ENCODE assay signal across 8 mouse cellular contexts in the genomic region with DNA sequence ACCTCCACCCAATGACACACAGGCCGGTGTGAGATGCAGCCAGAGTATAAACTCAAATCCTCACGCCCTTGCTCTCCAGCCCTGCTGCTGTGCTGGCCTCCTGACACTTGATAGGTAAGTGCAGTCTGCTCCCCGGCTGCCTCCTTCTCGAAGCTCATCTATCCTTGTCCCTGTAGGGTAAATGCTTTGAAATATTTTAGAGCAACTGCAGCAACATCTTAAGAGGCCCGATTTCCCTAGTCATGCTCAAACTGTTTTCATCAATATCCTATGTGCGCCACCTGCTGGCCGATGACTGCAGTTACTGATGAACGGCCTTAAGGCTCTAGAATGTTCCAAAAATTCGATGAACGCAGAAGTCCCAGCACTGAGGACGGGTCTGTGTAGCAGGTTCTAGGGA. TPM values are rescaled to one million over a fixed set of nuclear protein-coding genes. Genes with fewer than 3 reads are reported as not detected.
DNase-seq lines count a peak whose midpoint lies in the region; ATAC-seq lines count a peak whose summit lies in the region.

No protein-coding gene starts in this region.

- no peak overlapping the region for H3K27ac ChIP-seq in forebrain, embryonic 16.5 days (ENCODE audit: low read length)
- 0 out of 2 replicates have a peak overlapping the region, but pooled peaks have one; percentile 14 for H3K27ac ChIP-seq in hindbrain, embryonic 15.5 days (replicated peaks)

- no peak overlapping the region for H3K9ac ChIP-seq in forebrain, embryonic 16.5 days (replicated peaks; ENCODE audit: low read depth, low read length)
- H3K9ac ChIP-seq in hindbrain, embryonic 15.5 days = no peak overlapping the region

- H3K4me2 ChIP-seq in forebrain, embryonic 16.5 days (ENCODE audit: low read length) = no peak overlapping the region
- H3K4me2 ChIP-seq in hindbrain, embryonic 15.5 days = no peak overlapping the region

- ATAC-seq in forebrain, embryonic 16.5 days = peak; percentile 73
- ATAC-seq in hindbrain, embryonic 15.5 days (ENCODE audit: low FRiP score, low read depth) = peak; percentile 60; the same call in 1 of the 2 replicates

- DNase-seq in R1 (ENCODE audit: low read depth, low spot score) = peak; percentile 85
- DNase-seq in cerebellum, adult 11-12 months = peak; percentile 61
- peak; percentile 82 to 88 for DNase-seq in layer of hippocampus, postnatal 14 days (ENCODE audit: low spot score in 2 of 2)
- peak; percentile 57 to 74 for DNase-seq in lung, postnatal 4 days
- DNase-seq in right cerebral cortex, postnatal 10 days (ENCODE audit: low spot score in 2 of 2) = peak; percentile 85 to 93
- DNase-seq in yolk sac, embryonic 10.5 days (ENCODE audit: low spot score) = peak; percentile 38

- H3K27me3 ChIP-seq in forebrain, embryonic 16.5 days (replicated peaks; ENCODE audit: control insufficient read depth, insufficient read depth, low read length) = no peaks in the 10 kb centered on the region
- H3K27me3 ChIP-seq in hindbrain, embryonic 15.5 days = no peaks in the 10 kb centered on the region

- peaks cover 4% of the 10 kb centered on the region; the same call in 1 of the 2 replicates for H3K4me1 ChIP-seq in forebrain, embryonic 16.5 days (replicated peaks; ENCODE audit: control insufficient read depth, insufficient read depth, low read length)
- no peaks in the 10 kb centered on the region; the same call in 1 of the 2 replicates for H3K4me1 ChIP-seq in hindbrain, embryonic 15.5 days (replicated peaks)

- H3K9me3 ChIP-seq in forebrain, embryonic 16.5 days (ENCODE audit: control insufficient read depth, low read length) = no peaks in the 10 kb centered on the region
- H3K9me3 ChIP-seq in hindbrain, embryonic 15.5 days = no peaks in the 10 kb centered on the region

- no peaks in the 10 kb centered on the region for H3K36me3 ChIP-seq in forebrain, embryonic 16.5 days (ENCODE audit: control insufficient read depth, insufficient read depth)
- H3K36me3 ChIP-seq in hindbrain, embryonic 15.5 days = no peaks in the 10 kb centered on the region

- no peak overlapping the region for H3K4me3 ChIP-seq in forebrain, embryonic 16.5 days (replicated peaks; ENCODE audit: low read length)
- no peak overlapping the region for H3K4me3 ChIP-seq in hindbrain, embryonic 15.5 days

- WGBS in forebrain, embryonic 16.5 days = 38% methylated on average over 11 of the region's 11 CpGs
- WGBS in hindbrain, embryonic 15.5 days = 36% methylated on average over 11 of the region's 11 CpGs

RNA-seq across cellular contexts. Expression of a gene that starts 58.1 kb away (rescaled TPM):
- polyA plus RNA-seq in forebrain, embryonic 16.5 days (2015; fragmentation: Nextera tagmentation; extraction: Ambion mirVana) = not detected in 2 replicates
- 0.33 TPM in 1 of 2 replicates, not detected in the other for polyA plus RNA-seq in hindbrain, embryonic 15.5 days (2015; fragmentation: Nextera tagmentation; extraction: Ambion mirVana)
- total RNA-seq in layer of hippocampus, postnatal 14 days (2021) = not detected

Comparison
In these comparisons a context has a peak if more than half of its experiments do, and no peak if none do; other contexts are left out.
1. DNase-seq: peak in every context shown above with its lines; median percentile 89 in right cerebral cortex, postnatal 10 days; 85 in R1; 85 in layer of hippocampus, postnatal 14 days; 66 in lung, postnatal 4 days; 61 in cerebellum, adult 11-12 months; 38 in yolk sac, embryonic 10.5 days.